Mouse (Mus musculus) adrenal gland, adult (tissue): ENCODE data around the gene Irf2.

Source experiments
- DNase-seq, 2 experiments: peaks; one replicate each; pipeline ENCODE4 v3.0.0; 2022 to 2023; ENCODE audit warnings: low spot score in 1 of 2; ENCODE audit not compliant: inconsistent age in 2 of 2

The Irf2 gene

GRCm38 (mm10) chr8:46794317-46794716 lies 54.8 kb downstream of the Irf2 start:
- no peak for DNase-seq

GRCm38 (mm10) chr8:46799212-46799611 lies 59.7 kb downstream of the Irf2 start:
- DNase-seq, result no peak

GRCm38 (mm10) chr8:46799706-46800105 lies 60.2 kb downstream of the Irf2 start:
- peak in 1 of 2 experiments; percentile 71 for DNase-seq

- DNase-seq, result no peak
Observed at GRCm38 (mm10) chr8:46801153-46801684, 61.7 kb downstream of the Irf2 start.

- DNase-seq, result no peak
Observed at GRCm38 (mm10) chr8:46802009-46802408, 62.5 kb downstream of the Irf2 start.

- no peak for DNase-seq
Observed at GRCm38 (mm10) chr8:46804721-46805120, 65.2 kb downstream of the Irf2 start.

GRCm38 (mm10) chr8:46811021-46811622 lies 71.6 kb downstream of the Irf2 start:
- DNase-seq, result peak; percentile 66 to 86

- DNase-seq, result no peak
Observed at GRCm38 (mm10) chr8:46811944-46812343, 72.4 kb downstream of the Irf2 start.

- DNase-seq, result no peak
Observed at GRCm38 (mm10) chr8:46812966-46813365, 73.4 kb downstream of the Irf2 start.

GRCm38 (mm10) chr8:46818106-46818989 lies 78.8 kb downstream of the Irf2 start:
- no peak for DNase-seq

- no peak for DNase-seq
Observed at GRCm38 (mm10) chr8:46818990-46819288, 79.4 kb downstream of the Irf2 start.

- no peak for DNase-seq
Observed at GRCm38 (mm10) chr8:46828734-46829413, 89.3 kb downstream of the Irf2 start.

GRCm38 (mm10) chr8:46829414-46830111 lies 90.0 kb downstream of the Irf2 start:
- no peak for DNase-seq

GRCm38 (mm10) chr8:46830112-46830855 lies 90.8 kb downstream of the Irf2 start:
- no peak for DNase-seq

GRCm38 (mm10) chr8:46831916-46832315 lies 92.4 kb downstream of the Irf2 start:
- DNase-seq, result peak in 1 of 2 experiments; percentile 77

- DNase-seq, result no peak
Observed at GRCm38 (mm10) chr8:46832399-46832798, 92.9 kb downstream of the Irf2 start.

- DNase-seq, result no peak
Observed at GRCm38 (mm10) chr8:46833763-46834162, 94.2 kb downstream of the Irf2 start.

GRCm38 (mm10) chr8:46834440-46834839 lies 94.9 kb downstream of the Irf2 start:
- no peak for DNase-seq

GRCm38 (mm10) chr8:46836011-46836652 lies 96.6 kb downstream of the Irf2 start:
- no peak for DNase-seq

- no peak for DNase-seq
Observed at GRCm38 (mm10) chr8:46836949-46837348, 97.4 kb downstream of the Irf2 start.
